Mouse (Mus musculus) limb, embryonic 11.5 days (tissue): ENCODE data around the gene Jak3. TPM values are rescaled to one million over a fixed set of nuclear protein-coding genes. Genes with fewer than 3 reads are reported as not detected.

Experiments
- ATAC-seq: fragments of 200-750 bp; cut with Nextera tagmentation; 2 replicates; pipeline ENCODE4 v1.8.0; 2017; ENCODE audit warnings: low read depth; ENCODE audit not compliant: insufficient number of reproducible peaks, low FRiP score, low TSS enrichment
- DNase-seq: peaks from one replicate; pipeline ENCODE4 v3.0.0-alpha.2; 2015; ENCODE audit warnings: low spot score
- H3K27ac ChIP-seq: fragments of 300-500 bp; sonication (generic); replicated peaks from 2 replicates; pipeline ENCODE4 v1.5.1; 2014; ENCODE audit warnings: low read depth, mild to moderate bottlenecking, low read length
- H3K27me3 ChIP-seq: fragments of 300-500 bp; sonication (generic); 2 replicates; pipeline ENCODE4 v1.6.1; 2014; ENCODE audit warnings: mild to moderate bottlenecking, low read length, mixed read lengths; ENCODE audit not compliant: control insufficient read depth, insufficient read depth
- H3K36me3 ChIP-seq: fragments of 300-500 bp; sonication (generic); 2 replicates; pipeline ENCODE4 v1.6.1; 2014; ENCODE audit warnings: mild to moderate bottlenecking, low read length, moderate library complexity, mixed read lengths; ENCODE audit not compliant: control insufficient read depth, insufficient read depth
- H3K4me1 ChIP-seq: fragments of 300-500 bp; sonication (generic); 2 replicates; pipeline ENCODE4 v1.6.1; 2014; ENCODE audit warnings: low read length, mixed read lengths; ENCODE audit not compliant: control insufficient read depth, insufficient read depth
- H3K4me2 ChIP-seq: fragments of 300-500 bp; sonication (generic); 2 replicates; pipeline ENCODE4 v1.6.1; 2014; ENCODE audit warnings: low read depth, mild to moderate bottlenecking, moderate library complexity; ENCODE audit not compliant: severe bottlenecking
- H3K4me3 ChIP-seq: fragments of 300-500 bp; sonication (generic); 2 replicates; pipeline ENCODE4 v1.5.1; 2014; ENCODE audit warnings: low read depth, low read length
- H3K9ac ChIP-seq: fragments of 300-500 bp; sonication (generic); 2 replicates; pipeline ENCODE4 v1.6.1; 2014; ENCODE audit warnings: mild to moderate bottlenecking, low read length
- H3K9me3 ChIP-seq: fragments of 300-500 bp; sonication (generic); 2 replicates; pipeline ENCODE4 v1.6.1; 2016; ENCODE audit warnings: low read length; ENCODE audit not compliant: control insufficient read depth
- WGBS: fragments of 180-500 bp; shearing (Covaris S2); extraction: QIAGEN DNeasy Blood & Tissue Kit; methylation state at CpG from one replicate; pipeline ENCODE4 v1.1.7; 2014; 5-methylcytosine and 5-hydroxymethylcytosine counted together
- polyA plus RNA-seq: library from polyadenylated mRNA; unstranded; fragments of >200 nt; fragmentation: Nextera tagmentation; extraction: Ambion mirVana; gene quantifications from 2 replicates; pipeline ENCODE4 v1.2.1, GENCODE M21; 2014

Gene Jak3
- polyA plus RNA-seq, 1 experiment from 2014 or later = 1.4 TPM

GRCm38 (mm10) chr8:71657816-71658215 lies 18.3 kb upstream of the Jak3 start:
- Histone ChIP-seq H3K9ac (no peak overlapping the region), H3K4me3 (no peak overlapping the region), H3K27ac (no peak overlapping the region), H3K36me3 (no peaks in the 10 kb centered on the region), H3K9me3 (no peaks in the 10 kb centered on the region), H3K4me1 (no peaks in the 10 kb centered on the region), H3K27me3 (peaks cover 57% of the 10 kb centered on the region), H3K4me2 (no peak overlapping the region)
- ATAC-seq = no peak
- 19% methylated on average over 9 of the region's 9 CpGs for WGBS
- DNase-seq = no peak

GRCm38 (mm10) chr8:71658515-71659049 lies 17.5 kb upstream of the Jak3 start:
- H3K9me3 ChIP-seq = no peaks in the 10 kb centered on the region
- no peak overlapping the region for H3K4me2 ChIP-seq
- no peak for DNase-seq
- H3K27ac ChIP-seq = no peak overlapping the region
- peaks cover 57% of the 10 kb centered on the region for H3K27me3 ChIP-seq
- WGBS = 33% methylated on average over 17 of the region's 17 CpGs
- no peaks in the 10 kb centered on the region for H3K4me1 ChIP-seq
- H3K4me3 ChIP-seq = no peak overlapping the region
- H3K9ac ChIP-seq = no peak overlapping the region
- no peaks in the 10 kb centered on the region for H3K36me3 ChIP-seq
- no peak for ATAC-seq

- peaks cover 50% of the 10 kb centered on the region for H3K27me3 ChIP-seq
- H3K4me1 ChIP-seq = no peaks in the 10 kb centered on the region
- H3K27ac ChIP-seq = no peak overlapping the region
- no peak overlapping the region for H3K4me3 ChIP-seq
- WGBS = 77% methylated on average over 1 of the region's 1 CpGs
- DNase-seq (no peak), ATAC-seq (no peak)
- no peak overlapping the region for H3K9ac ChIP-seq
- no peak overlapping the region for H3K4me2 ChIP-seq
- no peaks in the 10 kb centered on the region for H3K9me3 ChIP-seq
- H3K36me3 ChIP-seq = no peaks in the 10 kb centered on the region
Observed at GRCm38 (mm10) chr8:71659751-71660150, 16.3 kb upstream of the Jak3 start.

GRCm38 (mm10) chr8:71660325-71661120 lies 15.6 kb upstream of the Jak3 start:
- Histone ChIP-seq H3K36me3 (no peaks in the 10 kb centered on the region), H3K4me2 (no peak overlapping the region), H3K9me3 (no peaks in the 10 kb centered on the region), H3K4me3 (no peak overlapping the region), H3K9ac (no peak overlapping the region), H3K27me3 (peaks cover 42% of the 10 kb centered on the region), H3K4me1 (no peaks in the 10 kb centered on the region), H3K27ac (no peak overlapping the region)
- WGBS = 8% methylated on average over 36 of the region's 36 CpGs
- 0 out of 2 replicates have a peak, but pooled peaks have one; percentile 37 for ATAC-seq
- peak; percentile 93 for DNase-seq

- Histone ChIP-seq H3K4me2 (peak overlapping the region; percentile 31), H3K27me3 (peaks cover 20% of the 10 kb centered on the region; the same call in 1 of the 2 replicates), H3K36me3 (no peaks in the 10 kb centered on the region), H3K27ac (no peak overlapping the region), H3K4me1 (peaks cover 9% of the 10 kb centered on the region), H3K9me3 (no peaks in the 10 kb centered on the region), H3K4me3 (0 out of 2 replicates have a peak overlapping the region, but pooled peaks have one; percentile 8), H3K9ac (no peak overlapping the region)
- 4% methylated on average over 21 of the region's 22 CpGs for WGBS
- peak; percentile 85 for DNase-seq
- peak; percentile 55 for ATAC-seq
Observed at GRCm38 (mm10) chr8:71665331-71666130, 10.6 kb upstream of the Jak3 start.

GRCm38 (mm10) chr8:71666855-71667254 lies 9.2 kb upstream of the Jak3 start:
- no peak overlapping the region for H3K4me3 ChIP-seq
- no peaks in the 10 kb centered on the region for H3K36me3 ChIP-seq
- WGBS = 26% methylated on average over 1 of the region's 1 CpGs
- no peaks in the 10 kb centered on the region for H3K9me3 ChIP-seq
- DNase-seq = no peak
- no peak overlapping the region for H3K9ac ChIP-seq
- no peak overlapping the region for H3K27ac ChIP-seq
- peaks cover 23% of the 10 kb centered on the region for H3K27me3 ChIP-seq
- no peak overlapping the region for H3K4me2 ChIP-seq
- ATAC-seq = no peak
- H3K4me1 ChIP-seq = peaks cover 18% of the 10 kb centered on the region

GRCm38 (mm10) chr8:71667256-71667655 lies 8.8 kb upstream of the Jak3 start:
- Histone ChIP-seq H3K9me3 (no peaks in the 10 kb centered on the region), H3K27me3 (peaks cover 22% of the 10 kb centered on the region), H3K4me2 (no peak overlapping the region), H3K27ac (no peak overlapping the region), H3K9ac (no peak overlapping the region), H3K36me3 (no peaks in the 10 kb centered on the region), H3K4me1 (peaks cover 18% of the 10 kb centered on the region), H3K4me3 (no peak overlapping the region)
- WGBS = 59% methylated on average over 5 of the region's 5 CpGs
- DNase-seq (no peak), ATAC-seq (no peak)

- Histone ChIP-seq H3K4me2 (peak overlapping the region; percentile 15; the same call in 1 of the 2 replicates), H3K9me3 (no peaks in the 10 kb centered on the region), H3K27me3 (peaks cover 21% of the 10 kb centered on the region), H3K27ac (no peak overlapping the region), H3K4me1 (peaks cover 18% of the 10 kb centered on the region), H3K4me3 (no peak overlapping the region), H3K9ac (no peak overlapping the region), H3K36me3 (no peaks in the 10 kb centered on the region)
- DNase-seq (peak; percentile 64), ATAC-seq (no peak)
- WGBS = 2% methylated on average over 21 of the region's 21 CpGs
Observed at GRCm38 (mm10) chr8:71668220-71668975, 7.7 kb upstream of the Jak3 start.
